Mouse (Mus musculus) forebrain, embryonic 11.5 days (tissue): ENCODE measurements around the gene Tgfbr2. TPM values are rescaled to one million over a fixed set of nuclear protein-coding genes. Genes with fewer than 3 reads are reported as not detected.

Source experiments
- ATAC-seq: fragments of 200-750 bp; cut with Nextera tagmentation; replicated peaks from 2 replicates; pipeline ENCODE4 v1.8.0; 2017; ENCODE audit warnings: moderate TSS enrichment; ENCODE audit not compliant: low FRiP score
- DNase-seq: peaks from one replicate; pipeline ENCODE4 v3.0.0-alpha.2; 2017; ENCODE audit warnings: low spot score
- H3K27ac ChIP-seq: fragments of 300-500 bp; sonication (generic); 2 replicates; pipeline ENCODE4 v1.5.1; 2014; ENCODE audit warnings: low read depth, low read length
- H3K27me3 ChIP-seq: fragments of 300-500 bp; sonication (generic); 2 replicates; pipeline ENCODE4 v1.6.1; 2014; ENCODE audit warnings: mild to moderate bottlenecking, low read length, mixed read lengths; ENCODE audit not compliant: control insufficient read depth, insufficient read depth
- H3K36me3 ChIP-seq: fragments of 300-500 bp; sonication (generic); 2 replicates; pipeline ENCODE4 v1.6.1; 2014; ENCODE audit warnings: mild to moderate bottlenecking, low read length, moderate library complexity, mixed read lengths; ENCODE audit not compliant: control insufficient read depth, insufficient read depth
- H3K4me1 ChIP-seq: fragments of 300-500 bp; sonication (generic); replicated peaks from 2 replicates; pipeline ENCODE4 v1.6.1; 2014; ENCODE audit warnings: low read length, mixed read lengths; ENCODE audit not compliant: control insufficient read depth, insufficient read depth
- H3K4me2 ChIP-seq: fragments of 300-500 bp; sonication (generic); 2 replicates; pipeline ENCODE4 v1.6.1; 2014; ENCODE audit warnings: low read depth, mild to moderate bottlenecking, low read length, moderate library complexity, mixed read lengths; ENCODE audit not compliant: severe bottlenecking
- H3K4me3 ChIP-seq: fragments of 300-500 bp; sonication (generic); 2 replicates; pipeline ENCODE4 v1.5.1; 2014; ENCODE audit warnings: low read depth, low read length
- H3K9ac ChIP-seq: fragments of 300-500 bp; sonication (generic); 2 replicates; pipeline ENCODE4 v1.6.1; 2014; ENCODE audit warnings: low read length
- H3K9me3 ChIP-seq: fragments of 300-500 bp; sonication (generic); 2 replicates; pipeline ENCODE4 v1.6.1; 2016; ENCODE audit warnings: low read length, mixed read lengths; ENCODE audit not compliant: control insufficient read depth
- WGBS: fragments of 180-500 bp; shearing (Covaris S2); extraction: QIAGEN DNeasy Blood & Tissue Kit; methylation state at CpG from one replicate; pipeline ENCODE4 v1.1.7; 2014; 5-methylcytosine and 5-hydroxymethylcytosine counted together
- polyA plus RNA-seq: library from polyadenylated mRNA; unstranded; fragments of >200 nt; fragmentation: Nextera tagmentation; extraction: Ambion mirVana; gene quantifications from 2 replicates; pipeline ENCODE4 v1.2.1, GENCODE M21; 2014

Gene Tgfbr2
- polyA plus RNA-seq, 1 experiment from 2014 or later, result 8.1 TPM

- no peaks in the 10 kb centered on the region for H3K9me3 ChIP-seq
- no peak overlapping the region for H3K4me2 ChIP-seq
- no peaks in the 10 kb centered on the region for H3K36me3 ChIP-seq
- WGBS, result 92% methylated on average over 15 of the region's 15 CpGs
- H3K9ac ChIP-seq, result no peak overlapping the region
- no peak for ATAC-seq
- DNase-seq, result no peak
- H3K27ac ChIP-seq, result no peak overlapping the region
- no peak overlapping the region for H3K4me3 ChIP-seq
- no peaks in the 10 kb centered on the region for H3K4me1 ChIP-seq
- H3K27me3 ChIP-seq, result no peaks in the 10 kb centered on the region
Observed at GRCm38 (mm10) chr9:116188952-116189666, 13.9 kb upstream of the Tgfbr2 start.

GRCm38 (mm10) chr9:116187181-116187731 lies 12.1 kb upstream of the Tgfbr2 start:
- H3K36me3 ChIP-seq, result no peaks in the 10 kb centered on the region
- no peak overlapping the region for H3K4me3 ChIP-seq
- H3K4me2 ChIP-seq, result no peak overlapping the region
- no peak for ATAC-seq
- WGBS, result 87% methylated on average over 10 of the region's 10 CpGs
- H3K9ac ChIP-seq, result no peak overlapping the region
- no peaks in the 10 kb centered on the region for H3K9me3 ChIP-seq
- no peaks in the 10 kb centered on the region for H3K27me3 ChIP-seq
- no peaks in the 10 kb centered on the region for H3K4me1 ChIP-seq
- H3K27ac ChIP-seq, result no peak overlapping the region
- DNase-seq, result no peak

GRCm38 (mm10) chr9:116184903-116185302 lies 9.7 kb upstream of the Tgfbr2 start:
- no peak for DNase-seq
- no peak for ATAC-seq
- Histone ChIP-seq H3K27me3 (no peaks in the 10 kb centered on the region), H3K27ac (no peak overlapping the region), H3K9me3 (no peaks in the 10 kb centered on the region), H3K4me1 (no peaks in the 10 kb centered on the region), H3K36me3 (no peaks in the 10 kb centered on the region), H3K4me2 (no peak overlapping the region), H3K9ac (no peak overlapping the region), H3K4me3 (no peak overlapping the region)
- WGBS, result 93% methylated on average over 5 of the region's 5 CpGs

GRCm38 (mm10) chr9:116183035-116183434 lies 7.9 kb upstream of the Tgfbr2 start:
- H3K9ac ChIP-seq, result no peak overlapping the region
- WGBS, result 97% methylated on average over 6 of the region's 6 CpGs
- H3K36me3 ChIP-seq, result no peaks in the 10 kb centered on the region
- no peak overlapping the region for H3K27ac ChIP-seq
- no peaks in the 10 kb centered on the region for H3K9me3 ChIP-seq
- no peak overlapping the region for H3K4me2 ChIP-seq
- no peaks in the 10 kb centered on the region for H3K4me1 ChIP-seq
- DNase-seq (no peak), ATAC-seq (no peak)
- H3K27me3 ChIP-seq, result no peaks in the 10 kb centered on the region
- H3K4me3 ChIP-seq, result no peak overlapping the region

- Histone ChIP-seq H3K9me3 (no peaks in the 10 kb centered on the region), H3K36me3 (no peaks in the 10 kb centered on the region), H3K4me1 (no peaks in the 10 kb centered on the region), H3K27ac (no peak overlapping the region), H3K4me2 (no peak overlapping the region), H3K4me3 (no peak overlapping the region), H3K27me3 (no peaks in the 10 kb centered on the region), H3K9ac (no peak overlapping the region)
- WGBS, result 94% methylated on average over 5 of the region's 5 CpGs
- DNase-seq, result no peak
- ATAC-seq, result no peak
Observed at GRCm38 (mm10) chr9:116181608-116182007, 6.4 kb upstream of the Tgfbr2 start.

GRCm38 (mm10) chr9:116178151-116178550 lies 3.0 kb upstream of the Tgfbr2 start:
- Histone ChIP-seq H3K9ac (no peak overlapping the region), H3K36me3 (no peaks in the 10 kb centered on the region)

GRCm38 (mm10) chr9:116177108-116177507 lies 1.9 kb upstream of the Tgfbr2 start:
- no peak overlapping the region for H3K27ac ChIP-seq
- no peak for DNase-seq
- no peaks in the 10 kb centered on the region for H3K9me3 ChIP-seq
- no peaks in the 10 kb centered on the region for H3K36me3 ChIP-seq
- 0 out of 2 replicates have a peak, but pooled peaks cover 3% of the 10 kb centered on the region for H3K27me3 ChIP-seq
- no peak overlapping the region for H3K4me3 ChIP-seq
- no peak overlapping the region for H3K4me2 ChIP-seq
- no peak for ATAC-seq
- 86% methylated on average over 9 of the region's 9 CpGs for WGBS
- H3K4me1 ChIP-seq, result no peaks in the 10 kb centered on the region
- no peak overlapping the region for H3K9ac ChIP-seq

More at GRCm38 (mm10) chr9:116178151-116178550, 3.0 kb upstream of the Tgfbr2 start:
- Histone ChIP-seq H3K4me3 (no peak overlapping the region), H3K9me3 (no peaks in the 10 kb centered on the region), H3K27ac (no peak overlapping the region), H3K4me1 (no peaks in the 10 kb centered on the region), H3K4me2 (no peak overlapping the region), H3K27me3 (0 out of 2 replicates have a peak, but pooled peaks cover 3% of the 10 kb centered on the region)
- WGBS, result 83% methylated on average over 3 of the region's 3 CpGs
- ATAC-seq (no peak), DNase-seq (no peak)

GRCm38 (mm10) chr9:116175488-116176115 lies 442 bp upstream of the Tgfbr2 start:
- no peak for DNase-seq
- Histone ChIP-seq H3K27ac (no peak overlapping the region), H3K9me3 (no peaks in the 10 kb centered on the region), H3K4me1 (no peaks in the 10 kb centered on the region), H3K4me2 (peak overlapping the region; percentile 93), H3K36me3 (no peaks in the 10 kb centered on the region), H3K4me3 (peak overlapping the region; percentile 61), H3K9ac (peak overlapping the region; percentile 72), H3K27me3 (0 out of 2 replicates have a peak, but pooled peaks cover 3% of the 10 kb centered on the region)
- 7% methylated on average over 16 of the region's 16 CpGs for WGBS
- no peak for ATAC-seq
